Mouse (Mus musculus) c-Kit-positive CD71-negative TER-119-negative erythroid progenitor cells, embryonic 14.5 days (primary cell): Measurements from ENCODE around the gene Sspn.

Source experiments
- DNase-seq: peaks from one replicate; pipeline ENCODE4 v3.0.0-alpha.2; 2013; ENCODE audit warnings: low read depth

Sspn gene

GRCm38 (mm10) chr6:145974766-145975165 lies 43.3 kb downstream of the Sspn start:
- DNase-seq, result no peak

GRCm38 (mm10) chr6:145977344-145977743 lies 45.9 kb downstream of the Sspn start:
- no peak for DNase-seq

GRCm38 (mm10) chr6:145977771-145978450 lies 46.5 kb downstream of the Sspn start:
- no peak for DNase-seq

- no peak for DNase-seq
These were observed 49.6 kb downstream of the Sspn start for GRCm38 (mm10) chr6:145981074-145981473.

- DNase-seq, result no peak
These were observed 50.9 kb downstream of the Sspn start for GRCm38 (mm10) chr6:145982335-145982734.

- no peak for DNase-seq
These were observed 59.1 kb downstream of the Sspn start for GRCm38 (mm10) chr6:145990578-145990977.

- no peak for DNase-seq
These were observed 61.1 kb downstream of the Sspn start for GRCm38 (mm10) chr6:145992526-145992925.

GRCm38 (mm10) chr6:145992985-145993384 lies 61.5 kb downstream of the Sspn start:
- DNase-seq, result no peak

GRCm38 (mm10) chr6:145998314-145999007 lies 67.0 kb downstream of the Sspn start:
- no peak for DNase-seq

- DNase-seq, result no peak
These were observed 69.3 kb downstream of the Sspn start for GRCm38 (mm10) chr6:146000767-146001166.

- no peak for DNase-seq
These were observed 70.2 kb downstream of the Sspn start for GRCm38 (mm10) chr6:146001396-146002191.

- no peak for DNase-seq
These were observed 72.7 kb downstream of the Sspn start for GRCm38 (mm10) chr6:146004174-146004601.

- DNase-seq, result no peak
These were observed 73.9 kb downstream of the Sspn start for GRCm38 (mm10) chr6:146005129-146005886.

GRCm38 (mm10) chr6:146005935-146006564 lies 74.6 kb downstream of the Sspn start:
- DNase-seq, result no peak

GRCm38 (mm10) chr6:146006753-146007152 lies 75.3 kb downstream of the Sspn start:
- DNase-seq, result no peak

- no peak for DNase-seq
These were observed 77.1 kb downstream of the Sspn start for GRCm38 (mm10) chr6:146008450-146008981.

GRCm38 (mm10) chr6:146009163-146009915 lies 77.9 kb downstream of the Sspn start:
- DNase-seq, result no peak

- no peak for DNase-seq
These were observed 78.8 kb downstream of the Sspn start for GRCm38 (mm10) chr6:146010093-146010764.

GRCm38 (mm10) chr6:146014312-146014711 lies 82.9 kb downstream of the Sspn start:
- no peak for DNase-seq
